Mouse (Mus musculus) layer of hippocampus, postnatal 36 days (tissue): ENCODE results near the gene Ccdc152. TPM values are rescaled to one million over a fixed set of nuclear protein-coding genes. Genes with fewer than 3 reads are reported as not detected.

Experiments
- DNase-seq, 2 experiments: peaks; one replicate each; pipeline ENCODE4 v3.0.0; 2022
- total RNA-seq, 2 experiments: library from RNA; stranded (reverse); gene quantifications; 2 replicates each; pipeline ENCODE4 v1.2.3; 2021

The Ccdc152 gene
- total RNA-seq = not detected

- DNase-seq = no peak
These were observed at the start of gene Ccdc152 for GRCm38 (mm10) chr15:3303426-3303825. Gene Ccdc152 (minus strand): TSS chr15:3303526.

GRCm38 (mm10) chr15:3349306-3350064 is 46.2 kb upstream of the Ccdc152 start:
- no peak for DNase-seq

GRCm38 (mm10) chr15:3346682-3347081 is 43.4 kb upstream of the Ccdc152 start:
- DNase-seq = no peak

- peak; percentile 18 to 27 for DNase-seq
These were observed 41.2 kb upstream of the Ccdc152 start for GRCm38 (mm10) chr15:3344555-3344954.

- no peak for DNase-seq
These were observed 38.7 kb upstream of the Ccdc152 start for GRCm38 (mm10) chr15:3341806-3342582.

GRCm38 (mm10) chr15:3339847-3340246 is 36.5 kb upstream of the Ccdc152 start:
- no peak for DNase-seq

- no peak for DNase-seq
These were observed 29.2 kb upstream of the Ccdc152 start for GRCm38 (mm10) chr15:3332517-3332916.

- DNase-seq = no peak
These were observed 28.5 kb upstream of the Ccdc152 start for GRCm38 (mm10) chr15:3331813-3332212.

- no peak for DNase-seq
These were observed 27.0 kb upstream of the Ccdc152 start for GRCm38 (mm10) chr15:3330291-3330690.

GRCm38 (mm10) chr15:3323041-3323440 is 19.7 kb upstream of the Ccdc152 start:
- no peak for DNase-seq

- DNase-seq = no peak
These were observed 16.6 kb upstream of the Ccdc152 start for GRCm38 (mm10) chr15:3319929-3320328.

GRCm38 (mm10) chr15:3316617-3317016 is 13.3 kb upstream of the Ccdc152 start:
- DNase-seq = no peak

GRCm38 (mm10) chr15:3312937-3313336 is 9.6 kb upstream of the Ccdc152 start:
- DNase-seq = no peak

GRCm38 (mm10) chr15:3309856-3310255 is 6.5 kb upstream of the Ccdc152 start:
- DNase-seq = no peak

- DNase-seq = no peak
These were observed 2.8 kb downstream of the Ccdc152 start for GRCm38 (mm10) chr15:3300361-3301100.

- no peak for DNase-seq
These were observed 5.7 kb downstream of the Ccdc152 start for GRCm38 (mm10) chr15:3297615-3298014.

GRCm38 (mm10) chr15:3295986-3296385 is 7.3 kb downstream of the Ccdc152 start:
- DNase-seq = no peak

- no peak for DNase-seq
These were observed 9.8 kb downstream of the Ccdc152 start for GRCm38 (mm10) chr15:3293477-3293876.

GRCm38 (mm10) chr15:3290435-3290834 is 12.9 kb downstream of the Ccdc152 start:
- DNase-seq = no peak

- no peak for DNase-seq
These were observed 17.3 kb downstream of the Ccdc152 start for GRCm38 (mm10) chr15:3286032-3286431.

GRCm38 (mm10) chr15:3281737-3282136 is 21.6 kb downstream of the Ccdc152 start:
- DNase-seq = no peak

- no peak for DNase-seq
These were observed 22.1 kb downstream of the Ccdc152 start for GRCm38 (mm10) chr15:3281216-3281615.

GRCm38 (mm10) chr15:3279242-3279641 is 24.1 kb downstream of the Ccdc152 start:
- DNase-seq = no peak
